Mouse (Mus musculus) heart, postnatal 25 days (tissue): ENCODE measurements around the gene Adamts6. TPM values are rescaled to one million over a fixed set of nuclear protein-coding genes. Genes with fewer than 3 reads are reported as not detected.
A peak's percentile ranks its signal among the peaks of the same experiment; 100 is the strongest.

Experiments
- DNase-seq: peaks from one replicate; pipeline ENCODE4 v3.0.0; 2022; ENCODE audit warnings: low spot score
- intact Hi-C: fragments of 180-260 bp; cut with DNase I; formaldehyde crosslinking; loops from one replicate; pipeline ENCODE4 v1.15.1; 2025
- total RNA-seq, 2 experiments: library from RNA; stranded (reverse); gene quantifications; 2 replicates each; pipeline ENCODE4 v1.2.3; 2021

The Adamts6 gene
- 1 to 10 TPM; 3.5 to 3.8 TPM for total RNA-seq

DNA sequence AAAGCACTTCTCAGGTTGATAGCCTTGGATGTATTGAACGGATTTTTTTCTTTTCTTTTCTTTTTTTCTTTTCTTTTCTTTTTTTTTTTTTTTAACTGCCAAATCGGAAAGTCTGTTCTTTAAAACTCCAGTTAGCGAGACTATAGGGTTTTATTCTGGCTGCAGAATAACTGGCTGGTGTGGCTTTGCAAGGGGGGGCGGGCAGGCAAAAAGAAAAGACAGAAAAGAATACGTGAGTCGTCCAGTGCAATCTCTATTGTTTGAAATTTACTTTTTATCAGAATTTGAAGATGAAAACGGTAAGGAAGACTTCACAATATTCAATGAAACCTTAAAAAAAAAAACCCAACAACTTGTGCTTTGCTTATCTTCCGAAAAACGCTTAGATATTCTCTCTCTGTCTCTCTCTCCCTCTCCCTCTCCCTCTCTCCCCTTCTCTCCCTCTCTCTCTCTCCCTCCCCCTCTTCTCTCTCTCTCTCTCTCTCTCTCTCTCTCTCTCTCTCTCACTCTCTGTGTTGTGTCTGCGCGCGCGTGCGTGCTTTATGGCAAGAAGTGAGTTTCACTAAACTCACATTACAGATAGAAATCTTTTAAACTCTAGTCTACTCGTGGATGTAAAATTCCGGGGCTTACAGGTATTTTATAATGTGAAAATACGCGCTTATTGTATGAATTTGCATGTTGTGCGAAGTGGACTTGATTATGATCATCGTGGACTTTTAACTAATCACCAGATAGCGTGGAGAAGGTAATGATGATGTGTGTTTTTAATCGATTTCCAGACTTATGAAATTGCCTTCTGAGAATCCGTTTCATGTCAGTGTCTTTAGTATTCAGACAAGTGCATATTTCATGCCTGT lies at the start of gene Adamts6:
Adamts6 (plus strand) TSS at position 470 of the 860 bp plus-strand sequence.
- DNase-seq = no peak
- intact Hi-C loops = loop anchor here (5.0 kb wide), 1 partner anchor 655 kb away; no protein-coding TSS in a partner anchor

- no peak for DNase-seq
- intact Hi-C loops = no loop called here
These were observed 28.6 kb upstream of the Adamts6 start for GRCm38 (mm10) chr13:104258997-104259396.

- intact Hi-C loops = loop anchor here (2.0 to 5.0 kb wide), 3 partner anchors 396 to 657 kb away; no protein-coding TSS in a partner anchor
- DNase-seq = no peak
These were observed 2.6 kb upstream of the Adamts6 start for GRCm38 (mm10) chr13:104285031-104285431.

DNA sequence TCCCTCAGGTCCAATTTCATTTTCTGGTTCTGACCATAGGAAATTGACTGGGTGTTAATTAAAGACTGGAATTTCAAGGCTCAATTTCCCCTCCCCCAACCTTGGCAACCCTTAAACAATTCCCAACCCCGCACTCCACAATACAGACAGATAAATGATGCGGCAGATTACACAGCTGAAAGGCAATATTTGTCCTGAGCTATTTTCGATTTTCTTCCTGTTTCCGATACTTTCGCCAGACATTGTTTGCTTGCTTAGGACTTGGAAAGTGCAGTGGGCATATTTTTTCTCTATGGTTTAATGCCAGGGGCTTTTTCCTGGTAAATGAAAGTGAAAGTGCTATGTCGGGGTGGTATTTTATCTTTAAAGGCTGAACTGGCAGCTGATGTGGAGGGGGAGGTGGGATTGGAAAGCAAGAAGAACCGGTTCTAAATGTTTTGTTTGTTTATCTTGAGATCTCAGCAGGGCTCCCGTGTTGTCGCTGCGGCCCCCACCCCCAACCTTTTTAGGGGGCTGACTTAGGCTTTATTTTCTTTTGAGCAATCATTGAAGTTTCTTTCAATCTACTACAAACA lies 1.8 kb upstream of the Adamts6 start:
- intact Hi-C loops = loop anchor here (2.0 to 5.0 kb wide), 3 partner anchors 395 to 656 kb away; no protein-coding TSS in a partner anchor
- no peak for DNase-seq

- intact Hi-C loops = loop anchor here (5.0 kb wide), 1 partner anchor 656 kb away; no protein-coding TSS in a partner anchor
- no peak for DNase-seq
These were observed 1.3 kb upstream of the Adamts6 start for GRCm38 (mm10) chr13:104286336-104286735.

DNA sequence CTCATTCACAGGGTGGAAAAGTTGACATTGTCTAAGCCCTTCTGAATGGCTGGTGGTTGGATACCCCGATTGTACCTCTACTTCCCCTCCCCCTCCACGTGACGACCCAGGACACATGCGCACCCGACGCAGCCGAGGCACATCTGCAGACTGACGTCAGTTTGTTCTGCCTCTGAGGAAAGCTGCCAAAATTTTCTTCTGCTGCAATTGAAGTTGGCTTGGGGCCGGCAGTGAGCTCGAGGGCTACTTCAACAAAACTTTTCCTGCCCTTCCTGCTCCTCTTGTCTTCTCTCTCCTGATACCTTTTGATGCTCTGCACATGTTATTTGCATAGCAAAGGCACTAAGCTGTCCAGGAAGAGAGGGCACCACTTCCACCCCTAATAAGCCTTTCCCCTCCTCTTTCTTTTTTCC lies 732 bp upstream of the Adamts6 start:
- DNase-seq = peak; percentile 87
- intact Hi-C loops = loop anchor here (5.0 kb wide), 1 partner anchor 655 kb away; no protein-coding TSS in a partner anchor

GRCm38 (mm10) chr13:104288226-104288859 lies 708 bp downstream of the Adamts6 start:
- intact Hi-C loops = loop anchor here (5.0 kb wide), 1 partner anchor 654 kb away; no protein-coding TSS in a partner anchor
- DNase-seq = peak; percentile 38

DNA sequence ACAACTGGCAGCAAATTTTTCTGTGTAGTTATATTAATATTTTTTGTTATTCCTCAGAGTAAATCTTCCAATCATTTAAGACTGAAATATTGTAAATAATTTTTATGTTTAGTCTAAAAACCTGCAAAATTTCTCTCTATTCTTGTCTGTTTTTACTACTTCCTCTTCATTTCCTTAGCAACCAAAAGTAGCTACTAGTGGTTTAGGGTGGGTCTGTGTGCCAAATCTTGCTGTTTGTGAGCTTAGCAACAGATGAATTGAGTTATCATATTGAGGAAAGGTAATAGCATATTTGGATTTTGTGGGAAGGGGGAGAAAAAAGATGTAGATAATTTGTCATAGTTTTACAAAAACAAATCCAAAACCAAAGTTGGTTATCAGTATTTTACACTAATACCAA lies 1.5 kb downstream of the Adamts6 start:
- intact Hi-C loops = loop anchor here (5.0 kb wide), 1 partner anchor 653 kb away; no protein-coding TSS in a partner anchor
- no peak for DNase-seq

GRCm38 (mm10) chr13:104295472-104295871 lies 7.8 kb downstream of the Adamts6 start:
- DNase-seq = no peak
- intact Hi-C loops = no loop called here

GRCm38 (mm10) chr13:104329336-104329735 lies 41.7 kb downstream of the Adamts6 start:
- no peak for DNase-seq
- intact Hi-C loops = no loop called here

GRCm38 (mm10) chr13:104329742-104330141 lies 42.1 kb downstream of the Adamts6 start:
- intact Hi-C loops = no loop called here
- no peak for DNase-seq

DNA sequence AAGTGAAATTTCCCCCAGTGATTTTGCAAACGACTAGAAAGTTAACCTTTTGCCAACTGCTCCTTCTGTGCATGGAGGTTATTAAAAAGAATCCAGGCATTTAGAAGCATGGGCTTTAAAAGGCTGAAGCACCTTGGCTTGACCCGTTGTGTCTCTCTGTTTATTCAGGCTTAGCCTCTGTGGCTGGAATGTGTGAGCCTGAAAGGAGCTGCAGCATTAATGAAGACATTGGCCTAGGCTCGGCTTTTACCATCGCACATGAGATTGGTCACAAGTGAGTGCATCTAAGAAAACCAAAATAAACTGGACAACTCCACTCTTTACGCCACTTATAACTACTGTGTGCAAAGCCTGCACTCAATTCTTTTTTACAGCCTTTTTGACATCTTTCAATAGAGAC lies 65.0 kb downstream of the Adamts6 start:
- intact Hi-C loops = no loop called here
- no peak for DNase-seq

DNA sequence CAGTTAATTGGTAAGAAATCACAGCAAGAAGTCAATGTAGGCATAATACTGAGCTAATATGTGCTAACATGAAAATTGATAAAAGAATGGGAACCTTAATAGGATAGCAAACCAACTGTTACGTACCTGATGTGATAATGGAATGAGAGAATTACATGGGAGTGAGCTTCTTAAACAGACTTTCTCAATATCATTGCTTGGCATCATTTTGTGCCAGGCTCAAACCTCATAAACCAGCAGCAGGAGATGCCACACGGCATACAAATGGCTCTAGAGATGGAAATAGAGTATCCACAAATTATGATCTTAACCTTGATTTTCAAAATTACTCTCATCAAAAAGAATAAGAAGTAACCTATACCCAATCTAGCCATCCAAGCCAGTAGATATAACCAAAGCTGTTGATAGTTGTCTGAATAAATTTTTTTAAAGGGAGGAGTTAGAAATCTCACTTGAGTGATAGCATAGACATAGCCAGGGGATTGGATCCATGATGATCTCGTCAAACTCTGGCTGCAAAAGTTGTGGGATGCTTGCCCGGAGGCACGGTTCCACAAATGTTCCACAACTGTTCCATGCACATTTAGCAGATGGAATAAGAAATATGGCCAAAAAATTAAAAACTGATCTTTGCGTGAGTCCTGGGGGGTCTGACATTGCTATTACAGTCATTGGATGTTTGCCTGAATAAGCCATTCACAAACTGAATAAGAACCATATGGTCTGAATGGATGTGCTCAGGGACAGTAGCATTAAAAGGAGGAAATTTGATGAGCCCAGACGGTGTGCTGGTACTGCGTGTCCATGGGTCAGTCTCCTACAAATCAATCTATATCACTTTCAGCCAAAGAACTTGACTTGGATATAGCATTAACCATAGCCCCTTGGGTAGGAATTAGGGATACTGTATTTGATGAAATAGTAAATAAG lies 106.1 kb downstream of the Adamts6 start:
- DNase-seq = no peak
- intact Hi-C loops = no loop called here

GRCm38 (mm10) chr13:104397814-104398213 lies 110.2 kb downstream of the Adamts6 start:
- no peak for DNase-seq
- intact Hi-C loops = no loop called here

DNA sequence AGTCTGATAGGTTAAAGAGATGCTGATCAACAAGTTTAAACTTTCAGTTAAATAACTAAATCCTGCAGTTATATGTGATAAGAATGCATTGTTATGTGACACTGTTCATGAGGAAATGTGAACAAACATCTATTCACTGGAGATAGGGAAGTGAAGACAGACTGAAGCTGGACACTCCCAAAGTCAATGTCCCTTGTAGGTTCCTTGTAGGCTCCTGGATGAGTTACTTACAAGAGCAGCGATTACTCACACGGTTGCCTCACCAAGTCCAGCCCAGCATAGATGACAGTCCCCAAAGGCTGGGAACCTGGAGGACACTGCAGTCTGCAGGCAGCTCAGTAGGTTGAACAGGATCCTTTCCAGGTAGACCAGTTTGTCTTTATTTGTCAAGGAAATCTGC lies 145.1 kb downstream of the Adamts6 start:
- no peak for DNase-seq
- intact Hi-C loops = no loop called here

GRCm38 (mm10) chr13:104442559-104442958 lies 154.9 kb downstream of the Adamts6 start:
- DNase-seq = no peak
- intact Hi-C loops = no loop called here

DNA sequence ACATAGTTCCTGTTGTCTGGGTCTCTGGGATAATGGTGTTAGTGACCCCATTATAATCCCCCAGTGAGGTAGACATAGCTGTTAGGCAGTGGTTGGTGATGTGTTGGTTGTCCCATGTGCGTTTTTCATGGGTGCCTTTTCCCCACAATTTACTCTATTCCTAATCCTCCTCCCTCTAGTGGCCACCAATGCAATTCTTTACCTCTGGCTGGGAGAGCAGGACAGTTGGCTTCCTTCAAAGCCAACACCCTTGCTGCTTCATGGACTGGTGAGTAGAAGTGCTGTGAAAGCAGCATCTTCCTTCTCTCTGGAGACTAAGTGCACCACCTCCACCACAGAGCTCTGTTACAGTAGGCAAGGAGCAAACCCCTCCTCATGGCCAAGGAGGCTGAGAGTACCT lies 157.8 kb downstream of the Adamts6 start:
- intact Hi-C loops = no loop called here
- no peak for DNase-seq

DNA sequence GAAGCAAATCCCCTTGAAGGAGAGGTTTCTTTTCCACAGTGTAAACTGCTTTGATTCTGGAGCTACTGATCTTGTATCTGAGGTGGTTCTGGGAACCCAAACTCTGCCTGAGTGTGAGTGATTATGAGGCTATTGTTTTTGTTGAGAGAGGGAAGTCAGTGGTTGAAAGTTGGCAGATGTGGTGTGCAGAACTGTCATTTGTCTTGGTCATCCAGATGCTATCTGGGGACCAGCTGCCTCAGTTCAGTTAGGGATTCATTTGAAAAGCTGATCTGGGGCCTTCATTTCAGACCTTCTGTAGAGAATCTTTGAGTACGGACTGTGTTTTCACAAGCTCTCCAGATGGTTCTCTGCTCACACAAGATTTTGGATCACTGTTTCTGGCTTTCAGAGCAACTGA lies 159.3 kb downstream of the Adamts6 start:
- DNase-seq = no peak
- intact Hi-C loops = no loop called here

GRCm38 (mm10) chr13:104447470-104447869 lies 159.8 kb downstream of the Adamts6 start:
- intact Hi-C loops = no loop called here
- no peak for DNase-seq
